Mouse (Mus musculus): Measurements from ENCODE around the gene Nt5dc3. TPM values are rescaled to one million over a fixed set of nuclear protein-coding genes. Genes with fewer than 3 reads are reported as not detected.

Nt5dc3 gene
- polyA plus RNA-seq, 1 experiment: 49.3 TPM

DNA sequence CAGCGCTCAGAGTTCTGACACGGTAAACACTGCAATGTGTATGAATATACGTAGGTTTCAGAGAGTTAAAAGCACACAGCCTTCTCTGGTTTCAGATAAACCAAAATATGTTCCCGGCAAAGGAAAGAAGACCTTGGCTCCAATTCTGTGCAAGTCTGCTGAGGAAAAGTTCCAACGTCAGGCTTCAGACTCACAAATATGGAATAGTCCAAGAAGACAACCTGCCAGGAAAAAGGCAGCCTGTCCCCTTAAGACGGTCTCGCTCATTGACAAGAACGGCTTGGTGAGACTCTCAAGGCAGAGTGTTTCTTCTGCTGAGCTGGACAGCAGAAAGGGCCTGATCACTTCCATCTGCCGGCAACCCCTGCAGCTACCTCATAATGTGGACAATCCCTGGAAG, 2.5 kb upstream of the Nt5dc3 start:
- no peak overlapping the region for H3K4me3 ChIP-seq (ENCODE audit: insufficient read depth, low read length)
- H3K4me1 ChIP-seq (ENCODE audit: control insufficient read depth, insufficient read depth, low read length): peaks cover 3% of the 10 kb centered on the region; the same call in 1 of the 2 replicates
- no peak overlapping the region for H3K27ac ChIP-seq (ENCODE audit: insufficient read depth, low read length)
- TF ChIP-seq CTCF (IDR thresholded peaks at IDR 0.05; ENCODE audit: extremely low read depth, insufficient read depth, low read length) (no peak), POLR2A (IDR thresholded peaks at IDR 0.05; ENCODE audit: extremely low read depth, insufficient read depth, low read length) (no peak)

DNA sequence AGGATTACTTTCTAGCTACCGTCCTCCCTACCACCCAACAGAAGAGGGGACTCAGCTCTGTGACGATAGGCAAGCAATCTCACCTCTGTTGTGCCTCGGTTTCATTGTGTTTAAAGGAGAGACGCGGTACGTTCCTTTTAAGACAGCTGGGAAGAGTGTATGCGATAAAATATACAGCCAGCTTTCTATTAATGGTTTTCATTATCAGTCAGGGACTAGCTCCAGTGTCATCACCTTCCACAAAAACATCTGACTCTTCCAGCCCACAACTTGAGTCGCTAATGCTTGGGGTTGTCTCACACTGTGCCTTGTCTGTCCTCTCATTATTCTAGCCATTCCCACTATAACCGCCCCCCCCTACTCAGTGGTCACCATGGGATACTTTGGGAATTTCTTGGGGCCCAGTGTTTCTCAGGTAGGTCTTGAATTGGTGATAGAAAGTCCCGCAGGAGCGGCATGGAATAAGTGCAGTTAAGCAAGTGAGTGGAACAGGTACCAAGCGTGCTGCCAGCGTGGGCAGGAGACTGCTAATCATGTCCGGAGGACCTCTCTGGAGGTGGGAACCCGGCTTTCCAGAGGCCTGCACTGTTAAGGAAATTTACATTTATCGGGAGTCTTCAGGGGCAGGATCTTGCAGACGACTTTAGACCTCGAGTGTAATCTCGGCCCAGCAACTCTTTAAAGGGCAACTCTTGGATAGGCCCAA, 1.0 kb upstream of the Nt5dc3 start:
- H3K4me1 ChIP-seq (ENCODE audit: control insufficient read depth, insufficient read depth, low read length): peaks cover 3% of the 10 kb centered on the region; the same call in 1 of the 2 replicates
- TF ChIP-seq POLR2A (IDR thresholded peaks at IDR 0.05; ENCODE audit: extremely low read depth, insufficient read depth, low read length) (no peak), CTCF (IDR thresholded peaks at IDR 0.05; ENCODE audit: extremely low read depth, insufficient read depth, low read length) (no peak)
- peak overlapping the region; percentile 64 for H3K4me3 ChIP-seq (ENCODE audit: insufficient read depth, low read length)
- peak overlapping the region; percentile 81 for H3K27ac ChIP-seq (ENCODE audit: insufficient read depth, low read length)

DNA sequence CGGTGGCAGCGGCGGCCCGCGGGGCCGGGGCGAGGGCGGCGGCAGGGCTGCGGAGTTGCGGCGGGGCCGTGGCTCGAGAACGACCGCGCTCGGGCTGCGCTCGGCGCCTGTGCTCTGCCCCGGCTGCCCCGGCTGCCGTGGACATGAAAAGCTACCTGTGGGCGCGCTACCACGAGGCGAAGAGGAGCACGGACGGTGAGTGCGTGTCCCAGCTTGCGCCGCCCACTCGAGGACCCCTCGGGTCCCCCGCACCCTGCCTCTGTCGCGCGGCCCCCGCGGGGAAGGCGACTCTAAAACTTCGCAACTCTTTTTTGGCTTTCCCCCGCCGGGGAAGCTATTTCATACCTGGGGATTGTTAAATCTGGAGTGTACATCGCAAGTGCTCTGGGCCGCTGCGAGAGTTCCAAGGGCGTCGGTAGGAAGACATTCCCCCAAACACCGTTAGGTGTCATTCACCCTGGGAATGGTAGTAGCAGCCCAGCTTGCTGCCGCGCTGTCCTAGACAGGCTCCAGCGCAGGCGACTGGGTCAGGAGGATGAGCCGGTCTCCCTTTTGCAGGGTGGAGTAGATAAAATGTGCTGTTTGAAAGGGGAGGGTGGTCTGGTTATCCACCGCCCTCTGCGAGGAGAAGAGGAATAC, 431 bp downstream of the Nt5dc3 start:
- no peak overlapping the region for H3K27ac ChIP-seq (ENCODE audit: insufficient read depth, low read length)
- H3K4me3 ChIP-seq (ENCODE audit: insufficient read depth, low read length): peak overlapping the region; percentile 64
- TF ChIP-seq POLR2A (IDR thresholded peaks at IDR 0.05; ENCODE audit: extremely low read depth, insufficient read depth, low read length) (no peak), CTCF (IDR thresholded peaks at IDR 0.05; ENCODE audit: extremely low read depth, insufficient read depth, low read length) (no peak)
- peaks cover 3% of the 10 kb centered on the region; the same call in 1 of the 2 replicates for H3K4me1 ChIP-seq (ENCODE audit: control insufficient read depth, insufficient read depth, low read length)

DNA sequence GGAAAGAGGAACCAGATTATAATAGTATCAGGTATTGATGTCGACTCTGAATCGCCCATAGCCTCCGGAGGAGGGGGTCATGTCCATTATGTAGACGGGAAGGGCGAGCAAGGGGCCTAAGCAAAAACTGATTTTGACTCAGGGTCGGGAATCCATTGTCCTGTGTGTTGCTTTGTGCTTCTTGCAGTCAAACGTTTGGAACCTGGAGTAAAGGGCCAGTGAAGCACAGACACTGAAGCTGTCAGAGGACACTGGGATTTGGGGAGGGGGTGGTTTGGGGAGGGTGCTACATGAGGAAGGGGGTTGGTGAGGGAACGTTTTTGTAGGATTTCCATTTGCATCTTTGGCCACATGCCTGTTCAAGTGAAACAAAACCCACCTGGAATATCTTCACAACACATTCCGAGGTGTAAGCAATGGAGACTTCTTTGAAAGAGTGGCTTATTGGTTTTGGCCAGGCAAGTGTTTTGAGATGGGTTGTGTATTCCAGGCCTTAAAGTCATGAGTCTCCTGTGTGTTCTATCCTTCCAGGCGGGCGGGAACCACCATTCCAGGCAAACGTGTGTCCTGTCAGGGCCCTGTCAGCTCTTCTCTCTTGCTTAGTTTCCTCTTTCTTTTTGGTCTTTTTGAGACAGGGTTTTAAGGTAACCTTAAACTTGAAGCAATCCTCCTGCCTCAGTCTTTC, 1.2 kb downstream of the Nt5dc3 start:
- TF ChIP-seq CTCF (IDR thresholded peaks at IDR 0.05; ENCODE audit: extremely low read depth, insufficient read depth, low read length) (no peak), POLR2A (IDR thresholded peaks at IDR 0.05; ENCODE audit: extremely low read depth, insufficient read depth, low read length) (no peak)
- Histone ChIP-seq H3K4me3 (ENCODE audit: insufficient read depth, low read length) (peak overlapping the region; percentile 64), H3K4me1 (ENCODE audit: control insufficient read depth, insufficient read depth, low read length) (peaks cover 3% of the 10 kb centered on the region; the same call in 1 of the 2 replicates), H3K27ac (ENCODE audit: insufficient read depth, low read length) (no peak overlapping the region)

GRCm38 (mm10) chr10:86781641-86782040, 2.8 kb downstream of the Nt5dc3 start:
- H3K4me3 ChIP-seq (ENCODE audit: insufficient read depth, low read length): no peak overlapping the region
- no peak overlapping the region for H3K27ac ChIP-seq (ENCODE audit: insufficient read depth, low read length)
- TF ChIP-seq POLR2A (IDR thresholded peaks at IDR 0.05; ENCODE audit: extremely low read depth, insufficient read depth, low read length): no peak
- no peak for TF ChIP-seq CTCF (IDR thresholded peaks at IDR 0.05; ENCODE audit: extremely low read depth, insufficient read depth, low read length)
- peaks cover 3% of the 10 kb centered on the region for H3K4me1 ChIP-seq (ENCODE audit: control insufficient read depth, insufficient read depth, low read length)

DNA sequence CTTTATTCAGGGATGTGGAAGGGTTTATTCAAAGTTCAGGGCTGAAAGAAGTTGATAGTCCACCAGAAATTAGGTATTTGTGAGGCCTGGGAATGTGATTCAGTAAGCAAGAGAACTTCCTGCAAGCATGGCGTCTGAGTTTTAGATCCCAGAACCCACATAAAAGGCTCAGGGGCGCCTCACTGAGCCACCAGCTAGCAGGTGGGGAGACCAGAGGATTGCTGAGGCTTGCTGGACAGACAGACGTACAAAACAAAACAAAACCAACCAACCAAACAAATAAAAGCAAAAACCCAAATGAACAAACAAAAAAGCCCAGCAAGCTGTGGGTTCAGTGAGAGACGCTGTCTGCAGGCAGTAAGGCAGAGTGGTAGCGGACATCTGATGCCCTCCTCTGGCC, 3.9 kb downstream of the Nt5dc3 start:
- Histone ChIP-seq H3K27ac (ENCODE audit: insufficient read depth, low read length) (no peak overlapping the region), H3K4me3 (ENCODE audit: insufficient read depth, low read length) (no peak overlapping the region), H3K4me1 (ENCODE audit: control insufficient read depth, insufficient read depth, low read length) (peaks cover 3% of the 10 kb centered on the region)
- no peak for TF ChIP-seq CTCF (IDR thresholded peaks at IDR 0.05; ENCODE audit: extremely low read depth, insufficient read depth, low read length)
- TF ChIP-seq POLR2A (IDR thresholded peaks at IDR 0.05; ENCODE audit: extremely low read depth, insufficient read depth, low read length): no peak

- H3K4me3 ChIP-seq (ENCODE audit: insufficient read depth, low read length): no peak overlapping the region
- TF ChIP-seq CTCF (IDR thresholded peaks at IDR 0.05; ENCODE audit: extremely low read depth, insufficient read depth, low read length) (no peak), POLR2A (IDR thresholded peaks at IDR 0.05; ENCODE audit: extremely low read depth, insufficient read depth, low read length) (no peak)
- no peak overlapping the region for H3K27ac ChIP-seq (ENCODE audit: insufficient read depth, low read length)
- peaks cover 9% of the 10 kb centered on the region for H3K4me1 ChIP-seq (ENCODE audit: control insufficient read depth, insufficient read depth, low read length)
Observed at GRCm38 (mm10) chr10:86783561-86783960, 4.8 kb downstream of the Nt5dc3 start.

- H3K4me3 ChIP-seq (ENCODE audit: insufficient read depth, low read length): no peak overlapping the region
- no peak overlapping the region for H3K27ac ChIP-seq (ENCODE audit: insufficient read depth, low read length)
- peaks cover 9% of the 10 kb centered on the region for H3K4me1 ChIP-seq (ENCODE audit: control insufficient read depth, insufficient read depth, low read length)
- TF ChIP-seq CTCF (IDR thresholded peaks at IDR 0.05; ENCODE audit: extremely low read depth, insufficient read depth, low read length): no peak
- no peak for TF ChIP-seq POLR2A (IDR thresholded peaks at IDR 0.05; ENCODE audit: extremely low read depth, insufficient read depth, low read length)
Observed at GRCm38 (mm10) chr10:86784126-86784675, 5.4 kb downstream of the Nt5dc3 start.

DNA sequence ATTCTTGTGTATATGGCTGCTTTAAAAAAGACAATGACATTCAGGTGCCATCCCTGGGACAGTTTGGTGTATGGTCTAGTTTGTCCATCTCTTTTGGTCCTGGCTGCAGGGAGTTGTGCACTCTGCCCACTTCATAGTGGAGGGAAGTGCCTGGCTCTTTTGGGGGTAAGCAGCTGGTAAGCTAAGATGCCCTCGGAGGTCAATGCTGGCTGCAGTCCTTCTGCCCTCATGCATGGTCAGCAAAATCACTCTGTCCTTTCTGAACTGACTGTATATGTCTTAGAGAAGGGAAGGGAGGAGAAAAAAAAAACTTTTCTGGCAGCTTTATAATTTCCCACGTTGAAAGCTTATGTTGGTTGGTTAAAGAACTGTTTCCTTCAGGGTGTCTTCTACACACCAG, 6.6 kb downstream of the Nt5dc3 start:
- Histone ChIP-seq H3K27ac (ENCODE audit: insufficient read depth, low read length) (no peak overlapping the region), H3K4me1 (ENCODE audit: control insufficient read depth, insufficient read depth, low read length) (peaks cover 7% of the 10 kb centered on the region), H3K4me3 (ENCODE audit: insufficient read depth, low read length) (no peak overlapping the region)
- no peak for TF ChIP-seq CTCF (IDR thresholded peaks at IDR 0.05; ENCODE audit: extremely low read depth, insufficient read depth, low read length)
- no peak for TF ChIP-seq POLR2A (IDR thresholded peaks at IDR 0.05; ENCODE audit: extremely low read depth, insufficient read depth, low read length)
